Mouse (Mus musculus): Measurements from ENCODE around the gene Spata46. TPM values are rescaled to one million over a fixed set of nuclear protein-coding genes. Genes with fewer than 3 reads are reported as not detected.

Spata46 gene
- total RNA-seq (2014; rRNA removed): not detected in 2 replicates
- polyA plus RNA-seq (2015; fragmentation: Nextera tagmentation; extraction: Ambion mirVana): not detected in 2 replicates

- Histone ChIP-seq H3K4me1 (ENCODE audit: insufficient read depth) (no peaks in the 10 kb centered on the region), H3K4me3 (ENCODE audit: low read depth, low read length) (no peak within 1 kb of the TSS), H3K36me3 (ENCODE audit: insufficient read depth) (no peaks in the 10 kb centered on the region), H3K4me2 (ENCODE audit: low read depth) (no peak within 1 kb of the TSS), H3K27me3 (ENCODE audit: insufficient read depth, low read length) (no peaks in the 10 kb centered on the region), H3K9ac (no peak within 1 kb of the TSS), H3K9me3 (ENCODE audit: low read length) (no peaks in the 10 kb centered on the region), H3K27ac (ENCODE audit: low read depth, low read length) (no peak within 1 kb of the TSS)
- DNase-seq: no peak
- no peak for TF ChIP-seq CTCF (IDR thresholded peaks at IDR 0.05; ENCODE audit: low read depth)
- WGBS: 91% methylated on average over 4 of the region's 4 CpGs
- ATAC-seq: no peak
These were observed at the start of gene Spata46 for GRCm38 (mm10) chr1:170308503-170308902. Gene Spata46, plus strand, starts transcription at chr1:170308803.

- ATAC-seq: no peak
- Histone ChIP-seq H3K9ac (no peak overlapping the region), H3K27me3 (ENCODE audit: insufficient read depth, low read length) (no peaks in the 10 kb centered on the region), H3K9me3 (ENCODE audit: low read length) (0 out of 2 replicates have a peak, but pooled peaks cover 7% of the 10 kb centered on the region), H3K4me3 (ENCODE audit: low read depth, low read length) (no peak overlapping the region), H3K4me2 (ENCODE audit: low read depth) (no peak overlapping the region), H3K27ac (ENCODE audit: low read depth, low read length) (no peak overlapping the region), H3K36me3 (ENCODE audit: insufficient read depth) (no peaks in the 10 kb centered on the region), H3K4me1 (ENCODE audit: insufficient read depth) (no peaks in the 10 kb centered on the region)
- DNase-seq: no peak
- TF ChIP-seq CTCF (IDR thresholded peaks at IDR 0.05; ENCODE audit: low read depth): no peak
- 85% methylated on average over 6 of the region's 6 CpGs for WGBS
These were observed 38.3 kb upstream of the Spata46 start for GRCm38 (mm10) chr1:170270281-170270680.

GRCm38 (mm10) chr1:170270696-170271095, 37.9 kb upstream of the Spata46 start:
- Histone ChIP-seq H3K9ac (no peak overlapping the region), H3K36me3 (ENCODE audit: insufficient read depth) (no peaks in the 10 kb centered on the region), H3K4me1 (ENCODE audit: insufficient read depth) (no peaks in the 10 kb centered on the region), H3K4me2 (ENCODE audit: low read depth) (no peak overlapping the region), H3K27me3 (ENCODE audit: insufficient read depth, low read length) (no peaks in the 10 kb centered on the region), H3K9me3 (ENCODE audit: low read length) (0 out of 2 replicates have a peak, but pooled peaks cover 7% of the 10 kb centered on the region), H3K27ac (ENCODE audit: low read depth, low read length) (no peak overlapping the region), H3K4me3 (ENCODE audit: low read depth, low read length) (no peak overlapping the region)
- DNase-seq (no peak), ATAC-seq (no peak)
- WGBS: 91% methylated on average over 4 of the region's 4 CpGs
- TF ChIP-seq CTCF (IDR thresholded peaks at IDR 0.05; ENCODE audit: low read depth): no peak

- Histone ChIP-seq H3K4me3 (ENCODE audit: low read depth, low read length) (no peak overlapping the region), H3K36me3 (ENCODE audit: insufficient read depth) (no peaks in the 10 kb centered on the region), H3K27me3 (ENCODE audit: insufficient read depth, low read length) (no peaks in the 10 kb centered on the region), H3K4me1 (ENCODE audit: insufficient read depth) (no peaks in the 10 kb centered on the region), H3K27ac (ENCODE audit: low read depth, low read length) (no peak overlapping the region), H3K4me2 (ENCODE audit: low read depth) (no peak overlapping the region), H3K9ac (no peak overlapping the region), H3K9me3 (ENCODE audit: low read length) (no peaks in the 10 kb centered on the region)
- DNase-seq (no peak), ATAC-seq (no peak)
- no peak for TF ChIP-seq CTCF (IDR thresholded peaks at IDR 0.05; ENCODE audit: low read depth)
These were observed 35.4 kb upstream of the Spata46 start for GRCm38 (mm10) chr1:170273252-170273651.

- no peak within 1 kb of the TSS for H3K4me3 ChIP-seq (ENCODE audit: low read depth, low read length)
- no peaks in the 10 kb centered on the region for H3K9me3 ChIP-seq (ENCODE audit: low read length)
- H3K27me3 ChIP-seq (ENCODE audit: insufficient read depth, low read length): no peaks in the 10 kb centered on the region
- no peaks in the 10 kb centered on the region for H3K36me3 ChIP-seq (ENCODE audit: insufficient read depth)
- no peak within 1 kb of the TSS for H3K9ac ChIP-seq
- WGBS: 97% methylated on average over 2 of the region's 3 CpGs
- no peak within 1 kb of the TSS for H3K4me2 ChIP-seq (ENCODE audit: low read depth)
- ATAC-seq (no peak), DNase-seq (no peak)
- H3K4me1 ChIP-seq (ENCODE audit: insufficient read depth): no peaks in the 10 kb centered on the region
- H3K27ac ChIP-seq (ENCODE audit: low read depth, low read length): no peak within 1 kb of the TSS
- TF ChIP-seq CTCF (IDR thresholded peaks at IDR 0.05; ENCODE audit: low read depth): no peak
These were observed 31.6 kb upstream of the Spata46 start, which contains the start of gene Sh2d1b1 for GRCm38 (mm10) chr1:170277016-170277415. Gene Sh2d1b1, plus strand, starts transcription at chr1:170277320.

GRCm38 (mm10) chr1:170282415-170283129, 26.0 kb upstream of the Spata46 start:
- H3K9me3 ChIP-seq (ENCODE audit: low read length): no peaks in the 10 kb centered on the region
- no peak overlapping the region for H3K4me2 ChIP-seq (ENCODE audit: low read depth)
- no peak overlapping the region for H3K4me3 ChIP-seq (ENCODE audit: low read depth, low read length)
- no peak overlapping the region for H3K27ac ChIP-seq (ENCODE audit: low read depth, low read length)
- H3K36me3 ChIP-seq (ENCODE audit: insufficient read depth): no peaks in the 10 kb centered on the region
- H3K27me3 ChIP-seq (ENCODE audit: insufficient read depth, low read length): no peaks in the 10 kb centered on the region
- WGBS: 81% methylated on average over 4 of the region's 4 CpGs
- no peaks in the 10 kb centered on the region for H3K4me1 ChIP-seq (ENCODE audit: insufficient read depth)
- ATAC-seq (no peak), DNase-seq (no peak)
- no peak overlapping the region for H3K9ac ChIP-seq
- no peak for TF ChIP-seq CTCF (IDR thresholded peaks at IDR 0.05; ENCODE audit: low read depth)

- peak; percentile 95 for TF ChIP-seq CTCF (IDR thresholded peaks at IDR 0.05; ENCODE audit: low read depth)
- Histone ChIP-seq H3K27me3 (ENCODE audit: insufficient read depth, low read length) (no peaks in the 10 kb centered on the region), H3K9ac (no peak overlapping the region), H3K4me3 (ENCODE audit: low read depth, low read length) (no peak overlapping the region), H3K9me3 (ENCODE audit: low read length) (no peaks in the 10 kb centered on the region), H3K27ac (ENCODE audit: low read depth, low read length) (no peak overlapping the region), H3K4me1 (ENCODE audit: insufficient read depth) (no peaks in the 10 kb centered on the region), H3K4me2 (ENCODE audit: low read depth) (0 out of 2 replicates have a peak overlapping the region, but pooled peaks have one; percentile 25), H3K36me3 (ENCODE audit: insufficient read depth) (no peaks in the 10 kb centered on the region)
- 21% methylated on average over 9 of the region's 9 CpGs for WGBS
- DNase-seq (peak; percentile 87), ATAC-seq (peak; percentile 84)
These were observed 16.2 kb upstream of the Spata46 start for GRCm38 (mm10) chr1:170292239-170292951.

Data from forebrain, postnatal 0 days (tissue).